Mouse (Mus musculus) midbrain, embryonic 10.5 days (tissue): Measurements from ENCODE around the gene Rhbdl3. TPM values are rescaled to one million over a fixed set of nuclear protein-coding genes. Genes with fewer than 3 reads are reported as not detected.
A peak's percentile ranks its signal among the peaks of the same experiment; 100 is the strongest.

ENCODE experiments used
- DNase-seq: peaks from one replicate; pipeline ENCODE4 v3.0.0-alpha.2; 2017; ENCODE audit warnings: low spot score
- H3K27ac ChIP-seq: fragments of 300-500 bp; sonication (generic); replicated peaks from 2 replicates; pipeline ENCODE4 v1.5.1; 2016; ENCODE audit warnings: mild to moderate bottlenecking
- H3K27me3 ChIP-seq: fragments of 300-500 bp; sonication (generic); 2 replicates; pipeline ENCODE4 v1.6.1; 2016; ENCODE audit warnings: low read depth, mild to moderate bottlenecking; ENCODE audit not compliant: poor library complexity, severe bottlenecking
- H3K36me3 ChIP-seq: fragments of 300-500 bp; sonication (generic); 2 replicates; pipeline ENCODE4 v1.6.1; 2016; ENCODE audit warnings: mild to moderate bottlenecking, moderate library complexity
- H3K4me1 ChIP-seq: fragments of 300-500 bp; sonication (generic); 2 replicates; pipeline ENCODE4 v1.6.1; 2016
- H3K4me3 ChIP-seq: fragments of 300-500 bp; sonication (generic); 2 replicates; pipeline ENCODE4 v1.5.1; 2016; ENCODE audit warnings: mild to moderate bottlenecking, moderate library complexity
- H3K9me3 ChIP-seq: fragments of 300-500 bp; sonication (generic); replicated peaks from 2 replicates; pipeline ENCODE4 v1.6.1; 2016; ENCODE audit warnings: mild to moderate bottlenecking
- WGBS: fragments of 180-500 bp; shearing (Covaris S2); methylation state at CpG from one replicate; pipeline ENCODE4 v1.1.7; 2016; 5-methylcytosine and 5-hydroxymethylcytosine counted together
- polyA plus RNA-seq: library from polyadenylated mRNA; unstranded; fragments of >200 nt; fragmentation: Nextera tagmentation; extraction: Ambion mirVana; gene quantifications from 2 replicates; pipeline ENCODE4 v1.2.1, GENCODE M21; 2016

The Rhbdl3 gene
- polyA plus RNA-seq = 12.6 and 14.7 TPM in 2 replicates

DNA sequence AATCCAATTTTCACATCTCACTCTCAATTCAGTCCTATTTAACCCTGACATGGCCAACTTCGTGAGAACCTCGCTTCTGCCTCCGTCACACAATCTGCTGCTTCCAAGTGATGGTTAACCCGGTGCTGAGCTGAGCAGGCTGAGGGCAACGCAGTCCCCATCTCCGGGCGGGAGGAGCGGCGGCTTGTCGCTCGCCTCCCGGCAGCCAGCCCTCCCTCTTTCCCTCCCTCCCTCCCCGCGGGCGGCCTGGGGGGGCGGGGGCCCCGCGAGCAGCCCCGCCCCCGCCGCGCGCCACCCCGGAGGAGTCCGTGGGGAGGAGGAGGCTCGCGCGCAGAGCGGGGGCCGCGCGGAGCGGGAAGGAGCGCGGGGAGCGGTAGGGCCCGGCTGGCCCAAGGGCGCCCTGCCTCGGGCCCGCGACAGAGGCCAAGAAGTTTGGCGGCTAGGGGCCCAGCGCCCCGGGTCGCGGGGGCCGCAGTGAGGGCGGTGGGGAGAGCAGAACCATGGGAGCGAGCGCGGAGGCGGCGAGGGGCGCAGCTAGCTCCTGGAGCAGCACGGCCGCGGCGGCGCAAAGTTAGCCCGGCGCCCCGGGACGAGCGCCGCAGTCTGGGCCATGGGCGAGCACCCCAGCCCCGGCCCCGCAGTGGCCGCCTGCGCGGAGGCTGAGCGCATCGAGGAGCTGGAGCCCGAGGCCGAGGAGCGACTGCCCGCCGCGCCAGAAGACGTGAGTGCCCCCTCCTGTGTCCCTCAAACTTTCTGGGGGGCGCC lies at the start of gene Rhbdl3:
Rhbdl3 (plus strand) TSS at position 362 of the 765 bp plus-strand sequence.
- H3K27me3 ChIP-seq = peaks cover 74% of the 10 kb centered on the region
- peak within 1 kb of the TSS; percentile 93 for H3K27ac ChIP-seq
- H3K36me3 ChIP-seq = peaks cover 25% of the 10 kb centered on the region
- under 1% methylated on average over 75 of the region's 81 CpGs for WGBS
- peak within 1 kb of the TSS; percentile 77 for H3K4me3 ChIP-seq
- H3K9me3 ChIP-seq = peaks cover 6% of the 10 kb centered on the region
- peak; percentile 73 for DNase-seq
- peaks cover 53% of the 10 kb centered on the region for H3K4me1 ChIP-seq

DNA sequence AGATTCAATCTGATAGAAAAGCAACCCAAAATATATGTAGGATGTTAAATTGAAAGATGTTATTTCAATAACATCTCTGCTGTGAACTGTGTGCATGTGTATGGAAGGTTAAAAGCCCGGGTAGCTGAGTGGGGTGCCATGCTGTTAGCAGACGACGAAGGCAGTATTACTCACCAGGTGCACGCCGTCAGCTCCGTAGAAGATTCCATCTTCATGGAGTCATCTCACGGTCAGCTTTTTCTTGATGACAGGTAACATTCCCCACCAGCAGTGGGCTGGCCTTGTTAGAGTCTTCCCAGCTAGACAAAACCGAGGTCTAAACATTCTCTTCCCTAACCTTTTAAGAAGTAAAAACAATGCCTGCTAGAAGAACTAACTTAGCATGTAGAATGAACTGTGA lies 36.6 kb upstream of the Rhbdl3 start:
- Histone ChIP-seq H3K27ac (no peak overlapping the region), H3K4me3 (no peak overlapping the region), H3K9me3 (no peaks in the 10 kb centered on the region), H3K36me3 (peaks cover 82% of the 10 kb centered on the region), H3K27me3 (no peaks in the 10 kb centered on the region), H3K4me1 (no peaks in the 10 kb centered on the region)
- no peak for DNase-seq
- 95% methylated on average over 8 of the region's 8 CpGs for WGBS

DNA sequence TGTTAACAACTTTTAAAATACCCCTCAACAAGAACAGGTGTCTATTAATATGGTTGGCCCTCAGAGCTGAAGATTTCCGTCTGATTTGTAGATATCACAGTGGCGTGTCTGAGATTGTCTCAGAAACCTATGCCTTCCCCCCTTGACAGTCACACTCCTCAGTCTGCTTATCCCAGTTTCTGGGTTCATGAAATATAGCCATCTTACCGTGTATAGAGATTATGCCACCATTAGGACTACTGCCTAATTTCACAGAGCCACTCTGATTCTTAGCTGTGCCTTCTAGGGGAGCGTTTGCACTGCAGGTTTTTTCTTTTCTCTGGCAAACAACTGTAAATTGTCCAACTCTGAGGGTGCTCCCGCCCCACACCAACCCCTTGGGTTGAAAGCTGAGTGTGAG lies 29.6 kb upstream of the Rhbdl3 start:
- Histone ChIP-seq H3K27me3 (no peaks in the 10 kb centered on the region), H3K36me3 (peaks cover 26% of the 10 kb centered on the region), H3K4me1 (no peaks in the 10 kb centered on the region), H3K27ac (no peak overlapping the region), H3K9me3 (no peaks in the 10 kb centered on the region; the same call in 1 of the 2 replicates), H3K4me3 (no peak overlapping the region)
- WGBS = 94% methylated on average over 5 of the region's 5 CpGs
- no peak for DNase-seq

DNA sequence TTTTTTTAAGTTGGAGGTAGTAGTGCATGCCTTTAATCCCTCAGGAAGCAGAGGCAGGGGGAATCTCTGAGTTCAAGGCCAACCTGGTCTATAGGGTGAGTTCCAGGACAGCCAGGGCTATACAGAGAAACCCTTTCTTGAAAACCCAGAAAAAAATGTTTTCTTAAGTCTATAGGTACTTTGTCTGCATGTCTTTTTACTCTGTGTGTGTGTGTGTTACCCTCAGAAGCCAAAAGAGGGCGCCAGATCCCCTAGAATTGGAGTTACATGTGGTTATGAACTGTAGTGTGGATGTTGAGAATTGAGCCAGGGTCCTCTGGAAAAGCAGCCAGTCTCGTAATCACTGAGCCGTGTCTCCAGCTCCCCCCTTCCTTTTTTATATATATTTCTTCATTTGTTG lies 25.7 kb upstream of the Rhbdl3 start:
- DNase-seq = no peak
- Histone ChIP-seq H3K27me3 (no peaks in the 10 kb centered on the region), H3K36me3 (no peaks in the 10 kb centered on the region), H3K27ac (no peak overlapping the region), H3K4me1 (no peaks in the 10 kb centered on the region; the same call in 1 of the 2 replicates), H3K4me3 (no peak overlapping the region), H3K9me3 (no peaks in the 10 kb centered on the region; the same call in 1 of the 2 replicates)
- WGBS = 69% methylated on average over 3 of the region's 3 CpGs

DNA sequence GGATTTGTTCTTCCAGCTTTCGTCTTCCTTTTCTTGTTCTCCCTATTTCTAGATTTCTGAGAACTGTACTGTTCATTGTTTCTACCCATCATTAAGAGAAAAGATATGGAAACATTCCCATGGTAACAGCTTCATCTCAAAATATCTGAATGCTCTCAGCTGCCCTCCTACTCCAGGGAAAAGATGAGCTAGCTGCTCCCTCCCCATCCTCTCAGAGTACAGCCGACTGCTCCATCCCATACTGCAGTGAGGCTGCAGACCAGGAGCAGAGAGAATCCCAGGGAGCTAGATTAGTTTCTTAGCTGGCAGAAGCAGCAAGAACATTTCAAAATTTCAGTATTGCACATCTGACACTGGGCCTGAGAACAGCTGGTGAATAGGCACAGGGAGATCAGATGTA lies 22.7 kb upstream of the Rhbdl3 start:
- 86% methylated on average over 2 of the region's 2 CpGs for whole genome bisulfite sequencing
- Histone ChIP-seq H3K27ac (no peak overlapping the region), H3K27me3 (no peaks in the 10 kb centered on the region), H3K9me3 (no peaks in the 10 kb centered on the region; the same call in 1 of the 2 replicates), H3K4me1 (no peaks in the 10 kb centered on the region; the same call in 1 of the 2 replicates), H3K36me3 (no peaks in the 10 kb centered on the region), H3K4me3 (no peak overlapping the region)
- no peak for DNase-seq

DNA sequence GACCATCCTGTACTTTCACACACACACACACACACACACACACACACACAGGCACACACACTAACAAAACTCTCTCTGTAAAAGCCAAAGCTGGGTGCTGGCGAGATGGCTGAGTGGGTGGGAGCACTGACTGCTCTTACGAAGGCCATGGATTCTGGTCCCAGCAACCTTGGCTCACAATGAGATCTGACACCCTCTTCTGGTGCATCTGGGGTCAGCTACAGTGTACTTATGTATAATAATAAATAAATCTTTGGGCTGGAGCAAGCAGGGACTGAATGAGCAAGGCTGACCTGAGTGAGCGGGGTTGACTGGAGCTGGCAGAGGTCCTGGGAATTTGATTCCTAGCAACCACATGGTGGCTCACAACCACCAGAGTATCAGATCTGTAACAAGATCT lies 16.9 kb upstream of the Rhbdl3 start:
- no peak overlapping the region for H3K4me3 ChIP-seq
- H3K27me3 ChIP-seq = 0 out of 2 replicates have a peak, but pooled peaks cover 6% of the 10 kb centered on the region
- H3K4me1 ChIP-seq = no peaks in the 10 kb centered on the region; the same call in 1 of the 2 replicates
- no peaks in the 10 kb centered on the region for H3K9me3 ChIP-seq
- no peak for DNase-seq
- H3K27ac ChIP-seq = no peak overlapping the region
- H3K36me3 ChIP-seq = no peaks in the 10 kb centered on the region
- 80% methylated on average over 3 of the region's 3 CpGs for WGBS

DNA sequence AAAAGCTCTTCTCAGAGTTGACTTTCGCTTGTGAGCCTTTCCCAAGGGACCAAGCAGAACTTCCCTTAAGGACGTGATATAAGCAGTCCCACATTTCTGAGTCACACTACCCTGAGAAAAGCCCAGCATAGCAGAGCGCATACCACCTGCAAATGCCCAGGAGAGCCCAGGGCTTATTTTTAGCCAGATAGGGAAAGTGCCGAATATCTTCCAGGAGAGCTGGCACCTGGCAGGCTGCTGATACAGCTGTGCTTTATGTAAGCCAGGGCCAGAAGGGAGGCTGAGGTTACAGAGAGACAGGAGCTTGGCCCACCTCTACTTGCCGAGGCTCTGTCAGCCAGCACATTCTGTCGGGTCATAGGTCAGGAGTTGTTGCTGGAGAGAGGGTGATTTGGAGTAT lies 16.1 kb upstream of the Rhbdl3 start:
- DNase-seq = no peak
- WGBS = 58% methylated on average over 6 of the region's 6 CpGs
- H3K36me3 ChIP-seq = no peaks in the 10 kb centered on the region
- H3K4me1 ChIP-seq = peaks cover 4% of the 10 kb centered on the region
- H3K4me3 ChIP-seq = no peak overlapping the region
- 0 out of 2 replicates have a peak, but pooled peaks cover 9% of the 10 kb centered on the region for H3K27me3 ChIP-seq
- no peak overlapping the region for H3K27ac ChIP-seq
- no peaks in the 10 kb centered on the region for H3K9me3 ChIP-seq

DNA sequence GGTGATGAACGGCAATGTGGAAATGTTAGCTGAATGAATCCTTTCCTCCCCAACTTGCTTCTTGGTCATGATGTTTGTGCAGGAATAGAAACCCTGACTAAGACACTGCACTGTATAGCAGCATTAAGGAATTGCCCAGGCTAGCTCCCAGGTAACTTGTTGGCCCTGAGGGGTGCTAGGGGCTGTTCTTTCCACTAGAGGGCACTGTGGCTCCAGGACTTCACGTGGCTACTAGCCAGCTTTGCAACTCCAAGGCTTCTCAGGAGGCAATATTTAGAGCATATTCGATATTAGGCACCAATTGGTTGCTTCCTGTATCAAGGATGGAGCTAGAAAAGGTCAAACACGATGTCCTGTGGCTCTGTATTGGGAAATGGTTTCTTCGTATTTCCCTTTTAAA lies 13.6 kb upstream of the Rhbdl3 start:
- H3K9me3 ChIP-seq = peaks cover 4% of the 10 kb centered on the region; the same call in 1 of the 2 replicates
- WGBS = 23% methylated on average over 5 of the region's 5 CpGs
- peak; percentile 76 for DNase-seq

DNA sequence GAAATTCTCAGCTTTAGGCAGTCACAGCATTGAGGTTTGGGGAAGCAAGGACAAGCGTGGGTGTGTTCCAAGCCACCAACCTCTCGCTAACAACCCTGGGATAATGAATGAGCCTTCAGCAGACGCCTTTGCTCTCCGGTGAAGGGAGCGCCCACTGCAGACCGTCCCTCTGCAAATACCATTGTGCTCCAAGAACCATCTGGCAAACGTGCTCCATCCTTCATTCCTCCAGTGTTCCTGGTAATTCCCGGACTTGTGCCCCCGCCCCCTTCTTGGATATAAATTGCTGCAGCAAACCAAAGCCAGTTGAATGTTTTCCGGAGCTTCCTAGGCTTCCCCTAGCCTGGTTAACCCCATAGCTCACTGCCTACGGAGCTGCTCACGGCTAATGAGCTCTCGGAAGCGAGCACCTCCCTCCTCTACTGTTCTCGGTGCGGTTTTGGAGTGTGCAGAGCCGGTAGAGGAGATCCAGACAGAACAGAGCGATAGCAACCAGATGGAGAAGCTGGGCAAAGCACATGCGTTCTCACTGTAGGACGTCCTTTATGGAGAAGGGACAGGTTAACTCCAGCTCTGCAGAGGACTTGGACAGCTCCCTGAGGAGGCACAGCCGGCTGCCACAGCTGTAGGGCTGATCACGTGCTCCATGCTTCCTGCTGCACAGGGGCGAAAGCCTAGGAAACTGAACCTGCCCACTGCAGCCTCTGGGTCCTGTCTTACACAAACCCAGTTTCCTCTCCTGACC lies 10.8 kb upstream of the Rhbdl3 start:
- peak; percentile 56 for DNase-seq
- 3% methylated on average over 23 of the region's 23 CpGs for WGBS
- Histone ChIP-seq H3K4me3 (peak overlapping the region; percentile 54), H3K27me3 (peaks cover 25% of the 10 kb centered on the region), H3K27ac (peak overlapping the region; percentile 79), H3K9me3 (peaks cover 4% of the 10 kb centered on the region; the same call in 1 of the 2 replicates), H3K36me3 (no peaks in the 10 kb centered on the region), H3K4me1 (peaks cover 21% of the 10 kb centered on the region)

More for the DNA sequence above, 13.6 kb upstream of the Rhbdl3 start:
- Histone ChIP-seq H3K4me1 (peaks cover 14% of the 10 kb centered on the region), H3K4me3 (no peak overlapping the region), H3K27ac (no peak overlapping the region), H3K27me3 (peaks cover 14% of the 10 kb centered on the region; the same call in 1 of the 2 replicates), H3K36me3 (no peaks in the 10 kb centered on the region)

DNA sequence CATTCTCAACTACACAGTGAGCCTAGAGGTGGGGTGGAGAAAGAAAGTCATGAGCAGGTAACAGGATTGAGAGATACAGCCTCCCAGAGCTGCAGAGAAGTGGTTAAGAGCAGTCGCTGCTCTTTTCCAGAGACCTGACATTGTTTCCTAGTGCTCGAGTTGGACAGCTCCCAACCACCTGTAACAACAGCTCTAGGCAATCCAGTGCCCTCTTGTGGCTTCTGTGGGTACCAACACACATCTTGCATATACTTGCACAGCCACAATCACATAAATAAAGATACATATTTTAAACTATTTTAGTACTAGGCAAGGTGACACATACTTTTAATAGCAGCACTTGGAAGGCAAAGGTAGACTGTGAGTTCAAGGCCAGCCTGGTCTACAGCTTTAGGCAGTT lies 9.7 kb upstream of the Rhbdl3 start:
- Histone ChIP-seq H3K4me3 (no peak overlapping the region), H3K27ac (no peak overlapping the region), H3K36me3 (no peaks in the 10 kb centered on the region), H3K4me1 (peaks cover 32% of the 10 kb centered on the region), H3K9me3 (peaks cover 4% of the 10 kb centered on the region; the same call in 1 of the 2 replicates), H3K27me3 (peaks cover 37% of the 10 kb centered on the region)
- WGBS = 85% methylated on average over 2 of the region's 2 CpGs
- DNase-seq = no peak

DNA sequence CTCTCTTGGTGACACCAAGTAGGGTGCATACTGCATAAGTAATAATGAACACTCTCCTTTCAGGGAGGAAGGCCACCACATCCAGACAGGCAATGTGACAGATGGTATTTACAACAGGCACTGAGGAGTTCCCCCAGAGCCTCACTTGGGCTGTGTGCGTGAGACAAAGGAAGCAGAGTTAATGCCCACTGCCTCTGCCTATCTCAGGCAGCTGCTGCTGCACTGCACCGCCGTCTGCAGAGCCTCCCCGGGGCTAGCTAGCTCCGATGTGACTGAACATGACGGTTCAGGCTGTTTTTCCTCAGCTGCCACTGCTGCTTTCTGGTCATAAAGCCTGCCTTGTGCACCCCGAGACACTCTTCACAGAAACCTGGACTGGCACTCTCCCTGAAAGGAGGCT lies 8.2 kb upstream of the Rhbdl3 start:
- H3K9me3 ChIP-seq = peaks cover 4% of the 10 kb centered on the region; the same call in 1 of the 2 replicates
- peaks cover 51% of the 10 kb centered on the region for H3K27me3 ChIP-seq
- no peaks in the 10 kb centered on the region for H3K36me3 ChIP-seq
- H3K27ac ChIP-seq = peak overlapping the region; percentile 75
- WGBS = 55% methylated on average over 7 of the region's 7 CpGs
- no peak for DNase-seq
- H3K4me1 ChIP-seq = peaks cover 32% of the 10 kb centered on the region
- no peak overlapping the region for H3K4me3 ChIP-seq

DNA sequence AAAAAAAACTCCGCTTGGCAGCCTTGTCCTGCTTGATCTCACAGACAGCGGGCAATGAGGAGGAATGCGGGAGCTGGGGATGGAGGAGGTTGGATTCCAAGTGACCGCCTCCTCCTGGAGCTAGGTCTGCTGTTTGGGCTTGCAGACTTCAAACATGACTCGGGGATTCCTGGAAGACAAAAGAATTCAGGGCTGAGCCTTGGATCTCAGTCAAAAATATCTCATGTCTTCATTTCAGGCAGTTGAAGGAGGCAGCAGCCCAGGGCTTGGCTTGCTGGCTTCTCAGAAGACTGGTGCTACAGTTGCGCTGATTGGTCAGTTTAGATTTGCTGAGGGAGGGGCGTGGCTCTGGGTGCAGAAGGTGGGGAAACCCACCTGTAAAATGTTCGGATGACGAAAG lies 5.6 kb upstream of the Rhbdl3 start:
- Histone ChIP-seq H3K27me3 (peaks cover 67% of the 10 kb centered on the region), H3K4me1 (peaks cover 39% of the 10 kb centered on the region)
- WGBS = 17% methylated on average over 9 of the region's 9 CpGs

More for the DNA sequence above, 5.6 kb upstream of the Rhbdl3 start:
- H3K27ac ChIP-seq = no peak overlapping the region
- no peak for DNase-seq
- no peaks in the 10 kb centered on the region for H3K36me3 ChIP-seq
- peaks cover 4% of the 10 kb centered on the region; the same call in 1 of the 2 replicates for H3K9me3 ChIP-seq
- no peak overlapping the region for H3K4me3 ChIP-seq
